Comparison of ENCODE assay signal across 13 mouse cellular contexts in genomic region chr13:11912208-11912607, GRCm38 (mm10).
"Had no signal": no experiment of that assay in that cellular context is flagged by ENCODE, and none has a peak within 500 bp of the region (broad histone marks: within the 10 kb centered on the region; RNA-seq: fewer than 3 reads in every experiment).

No protein-coding gene starts in this region.

- H3K4me3 ChIP-seq: limb, embryonic 15.5 days; midbrain, embryonic 12.5 days; myocyte; neural tube, embryonic 15.5 days had no signal

- H3K9ac ChIP-seq: limb, embryonic 15.5 days; lung, embryonic 14.5 days; midbrain, embryonic 12.5 days; neural tube, embryonic 15.5 days had no signal

- DNase-seq: kidney, adult 2 months; kidney, postnatal 25 days; layer of hippocampus, postnatal 36 days; lung, embryonic 14.5 days; lung, postnatal 10 days; lung, postnatal 4 days; right cerebral cortex, adult 18-20 months; right cerebral cortex, postnatal 25 days; thymus, postnatal 36 days had no signal

- H3K4me1 ChIP-seq: limb, embryonic 15.5 days; midbrain, embryonic 12.5 days; neural tube, embryonic 15.5 days had no signal

- H3K27ac ChIP-seq: limb, embryonic 15.5 days; midbrain, embryonic 12.5 days; neural tube, embryonic 15.5 days had no signal

- H3K27me3 ChIP-seq: limb, embryonic 15.5 days; midbrain, embryonic 12.5 days; neural tube, embryonic 15.5 days had no signal

- H3K9me3 ChIP-seq: limb, embryonic 15.5 days; midbrain, embryonic 12.5 days; neural tube, embryonic 15.5 days had no signal

- H3K4me2 ChIP-seq: limb, embryonic 15.5 days; lung, embryonic 14.5 days; midbrain, embryonic 12.5 days; neural tube, embryonic 15.5 days had no signal

- H3K36me3 ChIP-seq: limb, embryonic 15.5 days; midbrain, embryonic 12.5 days; neural tube, embryonic 15.5 days had no signal
